Mouse (Mus musculus) cerebellum, adult 18-20 months (tissue): ENCODE results near the gene 4930402H24Rik.
A peak's percentile ranks its signal among the peaks of the same experiment; 100 is the strongest.
"Not testable (repeated sequence)": the region's sequence is repeated elsewhere in the genome, so short reads cannot be mapped to it uniquely, and the experiment has no call there.

Source experiments
- DNase-seq, 2 experiments: peaks; one replicate each; pipeline ENCODE4 v3.0.0; 2021

The 4930402H24Rik gene

DNA sequence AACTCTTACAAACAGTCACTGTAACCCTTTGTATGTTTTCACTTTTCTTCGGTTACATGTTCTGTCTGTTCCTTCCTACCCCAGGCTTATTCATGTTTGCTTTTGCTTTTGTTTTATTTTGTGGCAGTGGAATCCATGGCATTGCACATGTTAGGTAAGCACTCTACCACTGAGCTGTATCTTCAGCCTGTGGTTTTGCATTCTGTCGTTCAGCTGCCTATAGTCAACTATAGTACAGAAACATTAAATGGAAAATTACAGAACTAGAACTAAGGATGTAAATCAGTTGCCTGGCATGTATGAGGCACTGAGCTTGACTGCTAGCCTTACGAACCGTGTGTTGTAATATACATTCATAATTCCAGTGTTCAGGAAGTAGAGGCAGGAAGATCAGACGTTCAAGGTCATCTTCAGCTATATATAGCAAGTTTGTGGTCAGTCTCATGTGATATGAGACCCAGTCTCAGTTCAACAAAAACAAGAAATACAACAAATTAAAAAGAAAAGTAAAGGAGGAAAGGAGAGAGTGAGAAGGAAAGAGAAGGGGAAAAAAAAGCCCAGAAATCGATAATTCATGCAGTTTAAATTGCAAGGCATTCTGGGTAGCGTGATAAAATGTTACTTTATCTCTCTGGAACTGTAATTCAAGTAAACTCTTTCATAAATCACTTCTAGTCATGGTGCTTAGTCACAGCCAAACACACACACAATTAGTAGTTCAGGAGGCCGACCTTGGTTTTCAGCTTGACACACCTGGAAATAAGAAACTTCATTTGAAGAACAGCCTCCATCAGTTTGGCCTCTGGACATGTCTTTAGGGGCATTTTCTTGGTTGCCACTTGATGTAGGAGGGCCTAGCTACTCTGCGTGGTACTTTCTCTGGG, 54.6 kb downstream of the 4930402H24Rik start:
- no peak for DNase-seq

- no peak for DNase-seq
These were observed 56.5 kb downstream of the 4930402H24Rik start for GRCm38 (mm10) chr2:130849688-130850087.

DNA sequence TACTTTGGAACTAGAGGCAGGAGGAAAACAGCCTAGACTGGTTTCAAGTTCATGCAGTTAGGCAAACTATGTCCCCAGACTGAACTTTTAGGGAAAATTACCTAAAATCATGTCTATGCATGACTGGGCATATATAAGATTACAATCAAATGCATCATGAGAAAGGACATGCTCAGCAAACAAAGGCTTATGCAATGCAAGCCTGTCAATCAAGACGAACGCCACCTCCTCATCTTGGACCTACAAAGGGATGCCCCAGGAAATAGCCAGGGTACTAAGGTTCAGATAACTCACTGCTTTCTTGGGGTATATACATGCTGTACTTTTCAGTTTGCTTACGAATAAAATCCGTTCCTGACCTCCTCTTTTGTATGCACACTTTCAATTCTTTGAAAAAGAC, 57.9 kb downstream of the 4930402H24Rik start:
- DNase-seq: no peak

DNA sequence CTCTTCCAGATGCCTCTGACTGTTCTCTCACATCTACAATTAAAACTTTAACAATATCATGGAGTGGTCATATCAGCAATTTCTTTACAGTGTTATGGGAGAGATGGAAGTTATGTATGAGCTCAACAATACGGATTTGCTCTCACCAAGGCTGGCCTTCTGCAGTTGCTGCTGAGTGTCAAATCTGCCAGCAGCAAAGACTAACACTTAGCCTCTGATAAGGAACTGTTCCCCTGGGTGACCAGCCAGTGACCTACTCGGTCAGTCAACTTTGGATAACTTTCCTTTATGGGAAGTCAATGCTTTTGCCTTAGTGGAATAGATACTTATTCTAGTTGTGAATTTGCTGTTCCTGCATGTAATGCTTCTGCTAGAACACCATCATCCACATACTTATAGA, 62.6 kb downstream of the 4930402H24Rik start:
- DNase-seq: no peak

GRCm38 (mm10) chr2:130840846-130841245, 65.4 kb downstream of the 4930402H24Rik start:
- DNase-seq: peak; percentile 79 to 86

- peak; percentile 76 to 91 for DNase-seq
These were observed 66.1 kb downstream of the 4930402H24Rik start for GRCm38 (mm10) chr2:130839874-130840661.

DNA sequence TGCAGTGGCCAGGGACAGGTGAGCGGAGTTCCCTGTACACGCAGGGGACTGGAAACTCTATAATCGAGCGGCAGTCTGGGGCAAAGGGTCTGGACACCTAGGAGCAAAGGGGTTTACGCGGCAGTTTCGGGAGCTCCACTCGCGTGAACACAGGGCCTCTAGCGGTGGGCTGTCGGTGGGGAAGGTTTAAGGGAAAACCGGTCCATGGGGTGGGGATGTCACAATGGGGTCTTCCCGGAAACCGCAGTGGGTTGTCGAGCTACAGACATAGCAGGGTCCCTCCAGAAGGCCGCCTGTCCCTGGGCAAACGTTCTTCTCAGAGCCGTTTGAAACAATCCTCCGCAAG, 66.7 kb downstream of the 4930402H24Rik start:
- DNase-seq: no peak

DNA sequence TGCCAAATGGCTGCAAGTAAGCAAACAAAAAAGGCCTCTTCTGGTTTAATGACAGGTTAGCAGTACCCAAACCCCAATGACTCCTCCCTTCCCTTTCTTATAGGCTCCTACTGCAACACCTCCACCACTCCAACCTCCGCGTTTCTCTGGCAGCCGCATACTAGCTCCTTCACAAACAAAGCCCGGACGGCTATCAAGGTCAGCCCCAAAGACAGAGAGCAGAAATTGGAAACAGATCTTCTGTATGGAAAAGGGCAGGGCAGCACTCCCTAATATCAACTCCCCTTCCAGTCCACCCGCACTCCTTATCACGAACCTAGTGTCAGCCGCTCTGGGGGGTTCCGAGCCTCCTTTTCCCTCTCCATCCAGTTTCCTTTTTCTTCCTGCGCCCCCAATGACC, 67.1 kb downstream of the 4930402H24Rik start:
- peak; percentile 32 to 35 for DNase-seq

GRCm38 (mm10) chr2:130838131-130838530, 68.1 kb downstream of the 4930402H24Rik start:
- DNase-seq: peak; percentile 31 to 43

DNA sequence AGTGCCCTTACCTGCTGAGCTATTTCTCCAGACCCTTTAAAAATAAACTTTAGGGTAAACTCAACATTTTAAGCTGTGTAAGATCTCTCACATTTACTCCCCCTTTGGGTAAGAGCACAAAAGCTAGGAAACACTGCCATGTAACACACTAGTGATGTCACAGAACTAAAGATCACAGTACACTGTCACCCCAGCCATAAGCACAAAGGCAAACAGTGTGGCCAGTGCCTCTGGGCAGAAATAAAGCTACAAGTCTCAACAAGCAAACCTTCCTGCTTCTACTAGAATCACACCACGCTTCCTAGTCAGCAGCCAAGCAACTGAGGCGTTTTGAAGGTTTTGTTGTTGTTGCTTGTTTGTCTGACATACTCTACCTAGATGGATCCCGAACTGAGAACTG, 72.5 kb downstream of the 4930402H24Rik start:
- no peak for DNase-seq

- DNase-seq: no peak
These were observed 73.6 kb downstream of the 4930402H24Rik start for GRCm38 (mm10) chr2:130832582-130832981.

DNA sequence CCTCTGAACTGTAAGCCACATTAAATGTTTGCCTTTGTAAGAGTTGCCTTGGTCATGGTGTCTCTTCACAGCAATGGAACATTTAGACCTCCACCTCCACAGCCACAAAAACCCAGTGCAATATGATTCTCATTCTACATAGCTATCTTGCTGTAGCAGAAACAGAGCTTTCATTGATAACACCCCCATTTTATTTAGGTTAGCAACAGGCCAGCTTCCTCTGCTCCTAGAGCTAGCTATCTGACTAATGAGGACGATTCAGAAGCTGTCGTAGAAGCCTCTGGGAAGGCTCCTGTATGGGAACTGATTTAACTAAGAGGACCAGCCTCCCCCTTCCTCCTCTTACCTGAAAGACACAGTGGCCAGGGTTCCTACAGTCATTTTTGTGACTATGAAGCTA, 74.2 kb downstream of the 4930402H24Rik start:
- DNase-seq: no peak

GRCm38 (mm10) chr2:130830236-130830635, 76.0 kb downstream of the 4930402H24Rik start:
- no peak for DNase-seq

GRCm38 (mm10) chr2:130829496-130829895, 76.7 kb downstream of the 4930402H24Rik start:
- DNase-seq: no peak

DNA sequence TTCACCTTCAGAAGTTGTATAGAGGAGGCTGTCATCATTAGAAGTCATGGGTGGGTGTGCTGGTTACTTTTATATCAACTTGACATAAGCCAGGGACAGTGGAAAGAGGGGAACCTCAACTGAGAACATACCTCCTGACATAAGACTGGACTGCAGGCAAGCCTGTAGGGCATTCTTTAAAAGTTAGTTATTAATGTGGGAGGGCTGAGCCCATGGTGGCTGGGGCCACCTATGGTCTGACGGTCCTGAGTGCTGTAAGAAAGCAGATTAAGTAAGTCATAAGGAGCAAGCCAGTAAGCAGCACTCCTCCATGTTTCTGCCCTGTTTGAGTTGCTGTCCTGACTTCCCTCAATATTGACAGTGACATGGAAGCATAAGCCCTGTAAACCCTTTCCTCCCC, 77.5 kb downstream of the 4930402H24Rik start:
- no peak for DNase-seq

GRCm38 (mm10) chr2:130828066-130828465, 78.1 kb downstream of the 4930402H24Rik start:
- DNase-seq: not testable (repeated sequence)

DNA sequence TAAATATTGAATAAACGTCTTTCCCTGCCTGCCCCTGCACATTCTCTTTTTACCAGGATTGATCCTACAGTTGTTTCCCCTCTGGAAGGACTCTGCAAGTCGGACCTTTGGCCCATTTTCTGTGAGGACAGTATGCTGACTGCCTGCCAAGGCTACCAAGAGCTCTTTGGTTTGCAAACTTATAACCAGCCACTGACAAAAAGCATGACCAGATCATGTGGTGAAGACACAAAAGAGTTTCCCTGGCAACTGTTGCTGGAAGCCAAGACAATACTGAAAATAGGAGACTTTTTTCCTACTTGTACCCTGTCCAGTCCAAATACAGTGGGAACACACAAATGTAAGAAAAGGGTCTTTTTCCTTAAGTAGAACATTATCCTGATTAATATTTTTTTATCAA, 78.8 kb downstream of the 4930402H24Rik start:
- peak in 1 of 2 experiments; percentile 32 for DNase-seq

GRCm38 (mm10) chr2:130818838-130819647, 87.2 kb downstream of the 4930402H24Rik start:
- DNase-seq: peak; percentile 21 to 23

- no peak for DNase-seq
These were observed 88.3 kb downstream of the 4930402H24Rik start for GRCm38 (mm10) chr2:130817865-130818264.

GRCm38 (mm10) chr2:130816205-130816604, 90.0 kb downstream of the 4930402H24Rik start:
- DNase-seq: no peak

DNA sequence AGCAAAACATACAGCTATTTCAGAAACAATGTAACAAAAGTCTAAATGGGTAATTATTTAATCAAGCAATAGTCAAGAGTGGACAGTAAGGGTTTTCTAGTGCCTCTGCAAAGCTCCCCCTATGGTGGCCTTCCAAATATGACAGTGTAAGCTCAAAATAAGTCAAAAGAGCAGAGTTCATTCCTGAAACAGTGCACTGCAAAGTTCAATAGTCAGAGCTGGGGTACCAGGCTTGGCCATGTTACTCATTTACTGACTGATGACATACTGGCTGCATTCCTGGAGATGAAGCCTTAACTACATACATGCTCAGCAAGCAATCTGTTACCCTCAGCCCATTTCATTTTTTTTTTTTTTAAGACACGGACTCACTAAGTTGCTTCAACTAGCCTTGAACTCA, 91.7 kb downstream of the 4930402H24Rik start:
- DNase-seq: no peak

DNA sequence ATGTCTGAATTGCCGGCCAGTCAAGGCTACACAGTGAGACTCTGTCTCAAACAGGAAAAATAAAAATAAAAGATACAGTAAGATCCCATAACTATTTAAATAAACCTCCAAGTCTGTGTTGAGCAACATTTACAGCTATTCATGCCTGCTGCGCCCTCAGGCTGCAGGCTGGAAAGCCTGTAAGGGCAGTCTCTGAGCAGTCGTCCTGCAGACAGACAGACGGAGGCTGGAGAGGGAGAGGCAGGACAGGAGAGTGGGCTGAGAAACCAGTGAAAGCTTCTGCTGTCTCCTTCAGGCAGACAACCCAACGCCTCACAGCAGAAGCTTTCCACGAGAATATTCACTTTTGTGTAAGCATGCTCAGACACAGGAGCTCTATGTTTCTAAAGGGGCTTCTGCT, 92.5 kb downstream of the 4930402H24Rik start:
- no peak for DNase-seq

DNA sequence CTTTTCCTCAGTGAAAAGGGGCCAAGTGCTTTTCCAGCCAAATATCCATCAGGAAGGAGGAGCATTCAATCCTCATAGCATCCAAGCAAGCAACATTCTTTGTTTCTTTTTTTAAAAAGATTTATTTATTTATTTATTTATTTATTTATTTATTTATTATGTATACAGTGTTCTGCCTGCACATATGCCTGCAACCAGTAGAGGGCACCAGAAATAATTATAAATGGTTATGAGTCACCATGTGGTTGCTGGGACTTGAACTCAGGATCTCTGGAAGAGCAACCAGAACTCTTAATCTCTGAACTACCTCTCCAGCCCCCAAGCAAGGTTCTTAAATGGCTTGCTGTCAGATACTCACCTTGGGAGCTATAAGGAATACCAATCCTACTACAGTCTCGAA, 93.7 kb downstream of the 4930402H24Rik start:
- no peak for DNase-seq
